Mouse (Mus musculus): ENCODE measurements at regions not wholly inside any gene's neighbourhood (a gene's known extent, or its start where the extent isn't known, plus 50 kb on each side); places are given as distances from the start of the nearest gene placed in this dataset.

DNA sequence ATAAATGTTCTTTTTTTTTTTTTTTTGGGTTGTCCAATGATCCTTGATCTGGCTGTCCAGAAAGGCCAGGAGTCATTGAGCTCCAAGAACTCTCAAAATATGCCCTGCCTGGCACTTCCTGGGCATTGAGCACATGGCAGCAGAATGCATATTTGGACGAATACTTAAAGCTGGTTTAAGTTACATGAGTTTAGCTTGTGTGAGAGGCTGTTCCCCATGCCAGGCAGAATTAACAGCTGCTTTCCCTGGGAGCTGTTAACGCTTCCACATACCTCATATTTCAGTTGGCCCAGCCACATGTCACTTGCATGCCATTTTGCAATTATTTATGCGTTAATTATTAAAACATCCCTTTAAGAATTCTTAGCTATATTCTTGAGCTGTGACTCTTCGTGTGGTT, 56.6 kb upstream of the Ankfn1 start:
- TF ChIP-seq POLR2A (IDR thresholded peaks at IDR 0.05; ENCODE audit: extremely low read depth, insufficient read depth, low read length) (no peak), CTCF (IDR thresholded peaks at IDR 0.05; ENCODE audit: low read depth, low read length) (no peak)
- Histone ChIP-seq H3K27ac (replicated peaks; ENCODE audit: insufficient read depth, low read depth, low read length) (no peak overlapping the region), H3K4me1 (ENCODE audit: control insufficient read depth, insufficient read depth, low read length) (no peaks in the 10 kb centered on the region), H3K79me2 (ENCODE audit: control insufficient read depth, insufficient read depth, low read length) (no peaks in the 10 kb centered on the region), H3K36me3 (ENCODE audit: control insufficient read depth, insufficient read depth, low read length) (no peaks in the 10 kb centered on the region), H3K4me3 (ENCODE audit: insufficient read depth, low read depth, low read length) (no peak overlapping the region), H3K27me3 (ENCODE audit: control insufficient read depth, insufficient read depth, low read length) (no peaks in the 10 kb centered on the region), H3K9ac (ENCODE audit: low read depth, low read length) (no peak overlapping the region)
- WGBS = 81% methylated on average over 4 of the region's 4 CpGs
- no peak for DNase-seq (ENCODE audit: extremely low read depth, low read depth, low spot score)

DNA sequence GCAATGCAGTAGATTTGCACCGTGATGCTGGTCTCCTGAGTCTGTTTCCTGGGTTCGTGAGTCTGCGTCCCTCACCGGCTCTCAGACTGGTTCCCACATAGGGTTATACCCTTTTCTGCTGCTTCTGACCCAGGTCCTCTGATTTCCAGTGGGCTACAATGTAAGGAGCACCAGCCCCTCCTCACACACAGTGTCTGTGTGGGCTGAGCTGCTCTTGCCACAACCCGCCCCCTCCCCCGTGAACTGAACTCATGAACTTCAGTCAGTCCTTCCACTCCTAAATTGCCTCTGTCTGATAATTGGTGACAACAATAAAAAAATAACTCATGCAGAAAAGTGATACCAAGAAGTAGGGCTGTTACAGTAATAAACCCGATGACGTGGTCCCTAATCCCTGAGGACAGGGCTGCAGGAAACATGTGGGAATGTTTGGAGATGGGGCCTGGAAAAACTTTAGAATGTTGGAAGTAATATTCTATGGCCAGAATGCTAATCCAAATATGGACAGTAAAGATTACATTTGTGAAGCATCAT, 54.2 kb upstream of the Ankfn1 start:
- no peaks in the 10 kb centered on the region for H3K27me3 ChIP-seq (ENCODE audit: control insufficient read depth, insufficient read depth, low read length)
- no peak overlapping the region for H3K4me3 ChIP-seq (ENCODE audit: insufficient read depth, low read depth, low read length)
- no peak overlapping the region for H3K9ac ChIP-seq (ENCODE audit: low read depth, low read length)
- TF ChIP-seq POLR2A (IDR thresholded peaks at IDR 0.05; ENCODE audit: extremely low read depth, insufficient read depth, low read length) (no peak), CTCF (IDR thresholded peaks at IDR 0.05; ENCODE audit: low read depth, low read length) (no peak)
- H3K79me2 ChIP-seq (ENCODE audit: control insufficient read depth, insufficient read depth, low read length) = no peaks in the 10 kb centered on the region
- H3K4me1 ChIP-seq (ENCODE audit: control insufficient read depth, insufficient read depth, low read length) = no peaks in the 10 kb centered on the region
- no peaks in the 10 kb centered on the region for H3K36me3 ChIP-seq (ENCODE audit: control insufficient read depth, insufficient read depth, low read length)
- H3K27ac ChIP-seq (replicated peaks; ENCODE audit: insufficient read depth, low read depth, low read length) = no peak overlapping the region
- no peak for DNase-seq (ENCODE audit: extremely low read depth, low read depth, low spot score)
- 83% methylated on average over 8 of the region's 8 CpGs for WGBS
